Mouse (Mus musculus): Measurements from ENCODE around the gene Zdhhc4. TPM values are rescaled to one million over a fixed set of nuclear protein-coding genes. Genes with fewer than 3 reads are reported as not detected.
A peak's percentile ranks its signal among the peaks of the same experiment; 100 is the strongest.

The Zdhhc4 gene
- polyA plus RNA-seq, 1 experiment from 2014 or later: 71.3 TPM

GRCm38 (mm10) chr5:143315514-143315888, 13.6 kb downstream of the Zdhhc4 start:
- Histone ChIP-seq H3K4me3 (peak overlapping the region; percentile 93), H3K27ac (replicated peaks) (peak overlapping the region; percentile 98; the same call in 1 of the 2 replicates), H3K4me2 (peak overlapping the region; percentile 94), H3K4me1 (replicated peaks) (peaks cover 41% of the 10 kb centered on the region), H3K9me3 (no peaks in the 10 kb centered on the region), H3K36me3 (peaks cover 74% of the 10 kb centered on the region), H3K27me3 (no peaks in the 10 kb centered on the region), H3K9ac (peak overlapping the region; percentile 95)
- WGBS: 16% methylated on average over 8 of the region's 8 CpGs
- no peak for ATAC-seq (ENCODE audit: low read depth)

DNA sequence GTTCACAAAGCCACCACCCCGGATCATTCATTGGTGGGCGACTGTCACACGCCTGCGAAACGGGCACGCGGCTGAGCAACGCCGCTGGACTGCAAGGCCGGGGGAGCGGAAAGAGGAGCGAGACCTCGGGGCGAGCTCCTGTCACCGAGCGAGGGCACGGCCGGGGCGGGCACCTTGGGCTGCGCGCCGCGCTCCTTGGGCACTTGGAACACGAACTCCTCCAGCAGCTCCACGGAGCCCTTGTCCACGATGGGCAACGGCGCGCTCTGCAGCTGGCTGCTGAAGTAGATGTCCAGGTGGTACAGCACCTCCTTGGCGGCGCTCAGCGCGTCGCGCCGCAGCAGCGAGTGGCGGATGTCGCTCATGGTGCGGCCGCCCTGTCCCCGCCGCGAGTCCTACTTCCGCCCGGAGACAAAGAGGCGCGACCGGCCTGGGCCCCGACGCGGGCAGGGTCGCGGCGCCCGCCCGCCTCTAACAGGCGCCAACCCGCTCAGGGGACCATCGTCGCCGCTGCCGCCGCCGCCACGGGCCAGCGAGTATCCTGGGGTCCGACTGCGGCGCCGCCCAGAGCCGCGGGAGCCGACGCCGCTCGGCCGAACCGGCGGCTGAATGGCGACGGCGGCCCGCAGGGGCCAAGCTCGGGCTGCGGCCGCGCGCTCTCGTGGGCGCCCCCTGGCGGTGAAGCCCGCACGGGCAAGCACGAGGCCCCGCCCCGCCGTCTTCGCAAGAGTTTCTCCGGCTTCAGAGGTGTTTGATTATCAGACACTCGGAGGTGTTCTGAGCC, 14.1 kb downstream of the Zdhhc4 start, which contains the start of gene E130309D02Rik:
TSS of gene E130309D02Rik (minus strand) at position 631 of the 784 bp plus-strand sequence.
- Histone ChIP-seq H3K4me1 (replicated peaks) (peaks cover 46% of the 10 kb centered on the region), H3K27ac (replicated peaks) (peak within 1 kb of the TSS; percentile 98), H3K27me3 (no peaks in the 10 kb centered on the region), H3K9ac (peak within 1 kb of the TSS; percentile 95), H3K36me3 (peaks cover 74% of the 10 kb centered on the region), H3K4me3 (peak within 1 kb of the TSS; percentile 93), H3K9me3 (no peaks in the 10 kb centered on the region), H3K4me2 (peak within 1 kb of the TSS; percentile 94)
- ATAC-seq (ENCODE audit: low read depth): peak; percentile 84
- under 1% methylated on average over 94 of the region's 101 CpGs for WGBS

DNA sequence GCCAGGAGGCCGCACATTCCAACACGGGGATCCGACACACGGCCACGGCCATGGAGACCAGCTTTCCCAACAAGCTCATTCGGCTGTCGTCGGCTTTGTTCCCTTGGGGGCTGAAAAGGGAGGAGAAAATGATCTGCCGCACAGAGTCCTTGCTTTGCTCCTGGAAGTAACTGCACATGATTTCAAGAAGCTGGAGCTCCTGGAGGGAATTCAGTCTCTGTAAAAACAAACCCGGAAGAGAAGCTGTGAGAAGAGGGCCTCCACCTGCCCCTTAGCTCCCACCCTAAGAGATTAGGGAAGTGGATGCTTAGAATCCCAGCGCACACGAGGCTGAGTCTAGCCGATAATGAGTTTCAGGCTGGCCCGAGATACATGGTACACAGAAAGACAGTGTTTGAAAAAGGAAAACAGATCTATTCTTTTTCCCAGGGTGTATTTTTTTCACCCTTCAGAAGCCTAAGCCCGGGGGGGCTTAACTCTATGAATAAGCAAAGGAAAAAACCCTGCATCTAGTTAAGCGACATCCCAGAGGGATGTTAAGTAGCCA, 14.8 kb downstream of the Zdhhc4 start:
- WGBS: 3% methylated on average over 16 of the region's 16 CpGs
- H3K9me3 ChIP-seq: no peaks in the 10 kb centered on the region
- H3K27ac ChIP-seq (replicated peaks): peak overlapping the region; percentile 98
- H3K4me2 ChIP-seq: peak overlapping the region; percentile 94
- peaks cover 75% of the 10 kb centered on the region for H3K36me3 ChIP-seq
- H3K27me3 ChIP-seq: no peaks in the 10 kb centered on the region
- H3K4me1 ChIP-seq (replicated peaks): peaks cover 46% of the 10 kb centered on the region
- H3K4me3 ChIP-seq: peak overlapping the region; percentile 93
- no peak; the same call in 1 of the 2 replicates for ATAC-seq (ENCODE audit: low read depth)
- H3K9ac ChIP-seq: peak overlapping the region; percentile 95

GRCm38 (mm10) chr5:143311886-143312285, 17.2 kb downstream of the Zdhhc4 start:
- Histone ChIP-seq H3K9me3 (no peaks in the 10 kb centered on the region), H3K27ac (replicated peaks) (no peak overlapping the region), H3K4me3 (no peak overlapping the region), H3K4me1 (replicated peaks) (peaks cover 55% of the 10 kb centered on the region), H3K4me2 (no peak overlapping the region), H3K9ac (no peak overlapping the region), H3K36me3 (peaks cover 75% of the 10 kb centered on the region), H3K27me3 (no peaks in the 10 kb centered on the region)
- no peak for ATAC-seq (ENCODE audit: low read depth)
- WGBS: 59% methylated on average over 8 of the region's 8 CpGs

DNA sequence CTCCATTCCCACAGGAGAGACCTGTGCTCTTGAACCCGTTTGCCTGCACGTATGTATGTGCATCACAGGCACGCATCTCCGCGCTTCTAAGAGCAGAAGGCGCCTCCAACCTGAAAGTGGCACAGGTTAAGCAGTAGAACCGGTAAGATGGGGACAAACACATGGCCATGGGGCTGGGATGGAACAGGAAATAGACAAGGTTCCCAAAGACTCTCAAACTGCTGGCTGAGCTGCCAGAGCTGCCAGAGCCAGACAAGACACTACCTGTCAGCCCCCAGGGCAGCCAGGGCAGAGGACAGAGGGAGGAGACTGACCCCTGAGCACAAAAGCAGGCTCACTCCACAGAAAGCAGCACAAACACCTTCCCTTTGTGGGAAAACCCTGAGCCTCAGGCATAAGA, 19.1 kb downstream of the Zdhhc4 start:
- Histone ChIP-seq H3K4me3 (no peak overlapping the region), H3K9me3 (no peaks in the 10 kb centered on the region), H3K9ac (no peak overlapping the region), H3K4me1 (replicated peaks) (peaks cover 57% of the 10 kb centered on the region), H3K36me3 (peaks cover 82% of the 10 kb centered on the region), H3K27ac (replicated peaks) (no peak overlapping the region), H3K4me2 (no peak overlapping the region), H3K27me3 (no peaks in the 10 kb centered on the region)
- 96% methylated on average over 7 of the region's 7 CpGs for WGBS
- ATAC-seq (ENCODE audit: low read depth): no peak

DNA sequence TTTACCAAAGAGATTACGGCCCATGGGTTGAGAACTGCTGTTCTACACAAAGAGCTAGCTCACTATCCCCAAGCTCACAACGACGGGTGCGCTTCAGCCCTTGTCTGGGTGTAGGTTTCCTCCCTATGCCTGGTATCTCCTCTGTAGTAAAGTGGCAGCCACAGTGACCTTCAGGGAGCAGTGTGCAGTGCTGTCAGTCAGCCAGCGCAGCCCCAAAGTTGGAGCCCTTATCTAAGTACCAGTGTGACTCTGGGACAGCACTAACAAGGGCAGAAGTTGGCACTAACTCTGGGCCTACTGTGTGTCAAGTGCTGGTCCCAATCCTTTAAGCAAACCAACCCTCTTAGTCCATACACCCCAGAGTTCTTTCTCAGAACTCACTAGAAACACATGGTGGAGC, 20.2 kb downstream of the Zdhhc4 start:
- Histone ChIP-seq H3K27me3 (no peaks in the 10 kb centered on the region), H3K4me1 (replicated peaks) (peaks cover 58% of the 10 kb centered on the region), H3K9ac (no peak overlapping the region), H3K36me3 (peaks cover 91% of the 10 kb centered on the region), H3K4me3 (no peak overlapping the region), H3K4me2 (no peak overlapping the region), H3K9me3 (no peaks in the 10 kb centered on the region), H3K27ac (replicated peaks) (no peak overlapping the region)
- 97% methylated on average over 5 of the region's 5 CpGs for WGBS
- ATAC-seq (ENCODE audit: low read depth): no peak

DNA sequence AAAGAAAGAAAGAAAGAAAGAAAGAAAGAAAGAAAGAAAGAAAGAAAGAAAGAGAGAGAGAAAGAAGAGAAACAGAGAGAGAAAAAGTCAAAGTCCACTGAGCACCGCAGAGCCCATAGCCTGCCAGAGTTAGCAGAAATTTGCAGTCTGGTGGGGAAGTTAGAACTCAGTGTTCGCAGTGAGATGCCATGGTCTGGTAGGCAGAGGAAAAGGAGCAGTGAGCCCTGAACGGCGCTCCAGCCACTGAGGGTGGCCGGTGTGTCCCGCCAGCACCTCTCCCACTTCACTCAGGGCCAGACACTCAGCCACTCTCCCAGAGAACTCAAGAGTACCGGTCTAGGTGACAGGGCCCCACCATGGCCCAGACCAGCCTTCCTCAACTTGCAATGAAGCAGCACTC, 24.8 kb downstream of the Zdhhc4 start:
- 89% methylated on average over 7 of the region's 7 CpGs for WGBS
- no peaks in the 10 kb centered on the region for H3K9me3 ChIP-seq
- no peak overlapping the region for H3K27ac ChIP-seq (replicated peaks)
- no peak overlapping the region for H3K4me2 ChIP-seq
- no peak for ATAC-seq (ENCODE audit: low read depth)
- H3K36me3 ChIP-seq: peaks cover 98% of the 10 kb centered on the region
- H3K4me3 ChIP-seq: no peak overlapping the region
- no peak overlapping the region for H3K9ac ChIP-seq
- peaks cover 21% of the 10 kb centered on the region; the same call in 1 of the 2 replicates for H3K4me1 ChIP-seq (replicated peaks)
- no peaks in the 10 kb centered on the region for H3K27me3 ChIP-seq

DNA sequence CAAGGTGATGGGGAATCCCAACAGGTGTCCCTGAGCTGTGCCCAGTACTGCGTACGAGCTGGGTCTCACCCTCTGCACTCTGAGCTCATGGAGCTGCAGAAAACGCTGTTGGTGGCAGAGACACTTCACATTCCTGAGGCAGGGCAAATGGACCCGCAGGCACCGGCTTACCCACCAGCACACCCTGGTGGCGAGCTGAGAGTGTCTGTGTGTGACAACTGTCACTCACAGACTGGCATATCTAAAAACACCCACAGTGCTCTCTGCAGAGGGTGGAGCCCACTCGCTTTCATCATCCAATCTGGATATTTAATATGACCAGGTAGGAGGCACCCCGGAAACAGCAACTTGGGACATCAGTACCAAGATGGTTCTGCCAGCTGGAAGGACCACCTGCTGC, 27.8 kb downstream of the Zdhhc4 start:
- Histone ChIP-seq H3K36me3 (peaks cover 74% of the 10 kb centered on the region), H3K27ac (replicated peaks) (no peak overlapping the region), H3K4me1 (replicated peaks) (0 out of 2 replicates have a peak, but pooled peaks cover 7% of the 10 kb centered on the region), H3K9ac (no peak overlapping the region), H3K4me3 (no peak overlapping the region), H3K27me3 (no peaks in the 10 kb centered on the region), H3K9me3 (no peaks in the 10 kb centered on the region), H3K4me2 (no peak overlapping the region)
- 82% methylated on average over 8 of the region's 8 CpGs for WGBS
- ATAC-seq (ENCODE audit: low read depth): no peak

- Histone ChIP-seq H3K27me3 (peaks cover 5% of the 10 kb centered on the region), H3K9ac (no peak overlapping the region), H3K27ac (replicated peaks) (no peak overlapping the region), H3K36me3 (peaks cover 58% of the 10 kb centered on the region), H3K9me3 (no peaks in the 10 kb centered on the region), H3K4me2 (no peak overlapping the region), H3K4me3 (no peak overlapping the region), H3K4me1 (replicated peaks) (0 out of 2 replicates have a peak, but pooled peaks cover 5% of the 10 kb centered on the region)
- 93% methylated on average over 4 of the region's 4 CpGs for WGBS
- ATAC-seq (ENCODE audit: low read depth): no peak
Measured at GRCm38 (mm10) chr5:143299686-143300085, 29.4 kb downstream of the Zdhhc4 start.

DNA sequence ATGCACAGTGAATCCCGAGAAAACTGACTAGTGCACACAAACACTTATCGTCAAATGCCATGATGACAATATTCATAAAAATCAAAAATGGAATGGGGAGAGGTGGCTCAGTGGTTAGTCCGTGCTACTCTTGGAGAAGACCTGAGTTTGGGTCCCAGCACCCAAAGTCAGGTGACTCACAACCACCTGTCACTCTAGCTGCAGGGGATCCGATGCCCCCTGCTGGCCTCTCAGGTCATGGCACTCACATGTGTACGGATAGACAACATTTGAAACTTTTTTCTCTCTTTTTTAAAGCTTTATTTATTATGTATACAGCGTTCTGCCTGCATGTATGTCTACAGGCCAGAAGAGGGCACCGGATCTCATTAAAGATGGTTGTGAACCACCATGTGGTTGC, 30.7 kb downstream of the Zdhhc4 start:
- peaks cover 18% of the 10 kb centered on the region for H3K27me3 ChIP-seq
- H3K9ac ChIP-seq: no peak overlapping the region
- H3K27ac ChIP-seq (replicated peaks): no peak overlapping the region
- no peak overlapping the region for H3K4me3 ChIP-seq
- 93% methylated on average over 7 of the region's 7 CpGs for WGBS
- peaks cover 47% of the 10 kb centered on the region for H3K36me3 ChIP-seq
- H3K4me1 ChIP-seq (replicated peaks): peaks cover 6% of the 10 kb centered on the region
- no peaks in the 10 kb centered on the region for H3K9me3 ChIP-seq
- no peak overlapping the region for H3K4me2 ChIP-seq
- ATAC-seq (ENCODE audit: low read depth): no peak

DNA sequence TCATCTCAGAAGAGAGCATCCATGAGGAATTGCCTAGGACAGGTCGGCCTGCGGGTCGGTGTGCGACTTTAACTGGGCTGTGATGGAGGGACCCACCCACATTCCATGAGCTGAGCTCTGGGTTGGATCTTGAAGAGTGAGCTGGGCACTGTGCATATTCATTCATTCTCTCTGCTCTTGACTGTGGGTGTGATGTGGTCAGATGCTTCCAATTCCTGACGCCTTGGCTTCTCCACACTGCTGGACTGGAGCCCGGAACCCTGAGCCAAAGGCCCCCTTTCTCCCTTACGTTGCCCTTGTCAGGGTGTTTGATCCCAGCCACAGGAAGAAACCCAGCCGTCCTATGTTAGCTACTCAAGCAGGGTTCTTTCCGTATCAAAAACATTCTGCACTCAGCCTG, 31.1 kb downstream of the Zdhhc4 start:
- WGBS: 92% methylated on average over 9 of the region's 9 CpGs
- H3K4me3 ChIP-seq: no peak overlapping the region

GRCm38 (mm10) chr5:143295330-143295729, 33.7 kb downstream of the Zdhhc4 start:
- 87% methylated on average over 2 of the region's 2 CpGs for WGBS
- Histone ChIP-seq H3K4me3 (no peak overlapping the region), H3K9me3 (no peaks in the 10 kb centered on the region)

More for the DNA sequence above, 31.1 kb downstream of the Zdhhc4 start:
- Histone ChIP-seq H3K4me1 (replicated peaks) (peaks cover 10% of the 10 kb centered on the region), H3K36me3 (peaks cover 43% of the 10 kb centered on the region), H3K27me3 (peaks cover 22% of the 10 kb centered on the region), H3K4me2 (no peak overlapping the region), H3K9me3 (no peaks in the 10 kb centered on the region), H3K9ac (no peak overlapping the region), H3K27ac (replicated peaks) (no peak overlapping the region)
- no peak for ATAC-seq (ENCODE audit: low read depth)

More at GRCm38 (mm10) chr5:143295330-143295729, 33.7 kb downstream of the Zdhhc4 start:
- H3K4me2 ChIP-seq: no peak overlapping the region
- no peak overlapping the region for H3K27ac ChIP-seq (replicated peaks)
- H3K27me3 ChIP-seq: peaks cover 49% of the 10 kb centered on the region
- peaks cover 16% of the 10 kb centered on the region for H3K36me3 ChIP-seq
- ATAC-seq (ENCODE audit: low read depth): no peak
- no peak overlapping the region for H3K9ac ChIP-seq
- H3K4me1 ChIP-seq (replicated peaks): peaks cover 13% of the 10 kb centered on the region
